Mouse (Mus musculus) spleen, postnatal 36 days (tissue): ENCODE results near the gene Trabd.

Experiments used
- DNase-seq, 2 experiments: peaks; one replicate each; pipeline ENCODE4 v3.0.0; 2022; ENCODE audit warnings: low spot score in 2 of 2, mixed read lengths in 1 of 2

The Trabd gene

DNA sequence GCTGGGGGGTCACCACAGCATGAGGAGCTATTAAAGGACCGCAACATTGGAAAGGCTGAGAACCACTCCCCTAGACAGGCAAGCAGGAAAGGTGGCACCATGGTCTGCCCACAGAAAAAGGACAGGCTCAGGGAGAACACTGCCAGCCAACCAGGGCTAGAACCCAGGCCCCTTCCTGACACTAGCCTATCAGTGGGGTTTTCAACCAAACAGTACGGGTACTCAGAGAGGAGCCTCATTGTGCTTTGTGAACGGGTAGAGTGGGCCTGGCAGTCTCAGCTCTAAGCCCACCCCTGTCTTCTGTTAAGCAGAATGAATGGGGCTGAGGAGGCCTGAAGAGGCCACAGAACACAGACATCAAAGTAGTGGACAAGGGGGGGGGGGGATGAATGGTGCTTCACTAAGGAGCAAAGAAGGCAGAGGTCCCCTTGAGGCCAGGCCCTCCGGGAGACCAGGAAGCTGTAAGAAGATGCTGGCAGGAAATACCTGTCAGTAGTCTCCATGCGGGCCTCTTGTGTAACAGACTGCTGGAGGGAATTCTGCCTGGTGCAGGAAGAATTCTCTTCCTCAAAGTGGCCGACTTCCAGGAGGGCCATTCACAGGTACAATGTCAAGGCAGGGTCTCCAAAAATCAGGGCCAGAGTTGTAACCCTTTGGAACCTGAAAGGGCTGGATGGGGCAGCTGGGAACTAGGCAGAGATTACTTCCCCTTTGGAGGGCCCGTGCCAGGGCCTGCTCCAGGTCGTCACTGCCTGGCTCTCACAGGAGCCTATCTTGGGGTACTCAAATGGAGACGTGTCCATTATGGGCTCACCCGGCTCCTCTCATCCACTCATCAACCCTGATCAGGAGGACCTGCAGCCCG, at the start of gene Trabd:
Gene Trabd (plus strand): TSS at position 512 of the 865 bp plus-strand sequence.
- no peak for DNase-seq

DNA sequence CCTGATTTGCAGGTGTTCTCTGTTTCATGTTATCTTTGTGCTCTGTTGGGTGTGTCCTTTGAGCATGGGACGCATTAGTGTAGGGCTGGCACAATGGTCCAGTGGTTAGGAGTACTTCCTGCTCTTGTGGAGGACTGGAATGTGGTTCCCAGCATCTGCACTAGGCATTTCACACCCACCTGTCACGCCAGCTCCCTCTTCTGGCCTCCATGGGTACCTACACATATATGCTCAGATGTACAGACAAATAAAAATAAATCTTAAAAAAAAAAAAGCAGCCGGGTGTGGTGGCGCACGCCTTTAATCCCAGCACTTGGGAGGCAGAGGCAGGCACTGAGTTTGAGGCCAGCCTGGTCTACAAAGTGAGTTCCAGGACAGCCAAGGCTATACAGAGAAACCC, 30.5 kb upstream of the Trabd start:
- DNase-seq, result no peak

DNA sequence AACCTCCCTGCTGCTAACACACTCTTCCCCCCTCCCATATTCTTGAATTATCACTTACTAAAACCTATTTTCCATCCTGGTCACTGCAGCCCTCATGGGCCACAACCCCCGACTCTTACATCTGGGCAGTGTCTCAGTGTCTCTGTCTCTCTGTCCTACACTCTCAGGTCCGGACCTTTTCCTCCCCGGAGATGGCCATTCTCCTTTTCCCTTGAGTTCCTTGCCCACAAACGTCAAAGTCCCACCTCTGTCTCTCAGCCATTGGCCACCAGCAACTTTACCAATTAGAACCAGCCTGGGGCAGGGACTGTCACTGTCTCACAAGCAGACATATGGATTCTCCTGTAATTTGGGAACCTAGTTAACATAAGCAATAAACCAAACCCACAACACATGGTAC, 28.6 kb upstream of the Trabd start:
- DNase-seq, result no peak

DNA sequence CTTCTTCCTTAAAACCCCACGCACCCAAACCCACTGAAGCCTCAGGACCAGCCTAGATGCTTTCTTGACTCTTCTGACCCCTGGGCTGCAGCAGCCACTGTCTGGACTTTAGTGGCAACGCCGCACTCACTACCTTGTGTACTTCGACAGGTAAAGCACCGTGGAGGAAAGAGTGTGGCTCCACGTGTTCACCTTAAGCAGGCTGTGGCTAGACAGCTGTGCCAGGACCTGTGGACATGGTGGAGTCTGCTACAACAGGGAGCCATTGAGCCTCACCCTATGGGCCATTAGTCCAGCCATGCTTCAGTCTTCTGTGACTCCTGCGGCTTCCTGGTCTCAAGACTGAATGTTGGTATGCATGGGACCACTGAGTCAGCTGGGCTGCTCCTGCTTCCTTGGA, 20.3 kb upstream of the Trabd start:
- DNase-seq, result no peak

DNA sequence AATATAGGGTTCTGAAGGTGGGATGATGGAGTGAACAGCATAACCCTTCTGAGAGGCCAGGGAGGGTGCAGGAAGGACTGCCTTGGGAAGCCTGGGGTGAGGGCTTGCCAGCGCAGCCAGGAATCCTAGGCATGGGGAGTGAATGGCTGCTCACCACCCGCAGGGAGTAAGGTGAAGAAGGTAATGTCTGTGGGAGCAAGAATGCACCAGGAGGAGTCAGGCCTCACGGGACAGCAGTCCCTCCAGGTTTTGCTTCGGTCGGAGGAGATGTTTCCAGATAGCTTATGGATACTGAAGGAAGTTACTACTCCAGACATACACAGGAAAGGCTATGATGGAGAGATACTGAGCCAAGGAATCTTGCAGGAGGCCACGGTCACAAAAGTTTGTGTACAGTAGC, 16.2 kb upstream of the Trabd start:
- DNase-seq, result no peak

DNA sequence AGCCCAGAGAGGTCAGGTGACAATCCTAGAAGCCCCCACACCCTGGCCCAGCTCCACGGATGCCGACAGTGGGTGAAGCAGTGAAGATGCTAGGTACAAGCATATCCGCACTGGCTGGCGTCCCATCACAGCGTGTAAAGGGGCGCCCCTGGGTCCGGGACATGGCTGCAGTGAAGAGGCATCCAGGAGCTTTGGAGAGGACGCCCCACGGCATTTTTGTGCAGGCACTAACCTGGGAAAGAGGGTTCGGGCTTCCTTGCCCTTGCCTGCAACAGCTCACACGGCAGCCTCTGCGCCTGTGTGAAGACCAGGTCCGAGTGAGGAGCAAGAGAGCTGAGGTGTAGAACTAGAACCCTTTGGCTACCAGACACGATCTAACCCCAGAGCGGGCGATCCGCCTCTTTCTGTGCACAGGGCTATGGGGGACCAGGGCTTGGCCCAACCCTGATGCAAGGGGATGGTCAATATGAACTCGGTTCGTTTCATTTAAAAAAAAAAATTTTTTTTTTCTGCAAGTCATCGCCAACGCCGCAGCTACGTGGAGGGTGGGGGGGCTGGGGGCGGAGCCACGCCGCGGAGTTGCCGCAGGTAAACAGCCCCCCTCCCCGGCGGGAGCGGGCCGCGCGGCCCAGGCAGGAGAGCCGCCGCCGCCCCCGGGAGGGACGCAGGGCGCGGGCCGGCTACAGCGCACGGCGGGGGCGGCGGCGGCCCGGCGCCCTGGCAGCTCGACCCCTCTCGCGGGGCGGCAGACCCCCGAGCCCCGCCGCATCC, 15.6 kb upstream of the Trabd start, which contains the start of gene Panx2:
Gene Panx2 (plus strand): TSS at position 574 of the 771 bp plus-strand sequence.
- DNase-seq, result no peak

DNA sequence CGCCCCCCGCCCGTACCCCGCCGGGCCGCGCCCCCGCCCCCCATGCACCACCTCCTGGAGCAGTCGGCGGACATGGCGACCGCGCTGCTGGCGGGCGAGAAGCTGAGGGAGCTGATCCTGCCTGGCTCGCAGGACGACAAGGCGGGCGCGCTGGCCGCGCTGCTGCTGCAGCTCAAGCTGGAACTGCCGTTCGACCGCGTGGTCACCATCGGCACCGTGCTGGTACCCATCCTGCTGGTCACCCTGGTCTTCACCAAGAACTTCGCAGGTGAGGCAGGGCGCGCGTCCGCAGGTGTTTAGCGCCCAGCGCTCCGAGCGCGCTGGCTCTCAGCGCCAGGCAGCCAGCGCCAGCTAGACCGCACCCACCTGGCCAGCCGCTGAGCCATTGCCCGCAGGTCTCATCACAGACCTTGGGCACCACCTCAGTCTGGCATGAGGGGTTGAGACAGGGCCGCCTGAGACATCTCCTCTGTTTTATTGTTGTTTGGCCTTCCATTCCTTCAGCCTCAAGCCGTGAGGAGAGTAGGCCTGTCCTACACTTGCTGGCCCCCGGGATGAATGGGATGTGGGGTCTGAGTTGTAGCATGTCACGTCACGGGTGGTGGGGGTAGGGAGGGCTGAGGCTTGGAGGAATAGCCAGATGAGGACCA, 14.8 kb upstream of the Trabd start:
- DNase-seq, result no peak

DNA sequence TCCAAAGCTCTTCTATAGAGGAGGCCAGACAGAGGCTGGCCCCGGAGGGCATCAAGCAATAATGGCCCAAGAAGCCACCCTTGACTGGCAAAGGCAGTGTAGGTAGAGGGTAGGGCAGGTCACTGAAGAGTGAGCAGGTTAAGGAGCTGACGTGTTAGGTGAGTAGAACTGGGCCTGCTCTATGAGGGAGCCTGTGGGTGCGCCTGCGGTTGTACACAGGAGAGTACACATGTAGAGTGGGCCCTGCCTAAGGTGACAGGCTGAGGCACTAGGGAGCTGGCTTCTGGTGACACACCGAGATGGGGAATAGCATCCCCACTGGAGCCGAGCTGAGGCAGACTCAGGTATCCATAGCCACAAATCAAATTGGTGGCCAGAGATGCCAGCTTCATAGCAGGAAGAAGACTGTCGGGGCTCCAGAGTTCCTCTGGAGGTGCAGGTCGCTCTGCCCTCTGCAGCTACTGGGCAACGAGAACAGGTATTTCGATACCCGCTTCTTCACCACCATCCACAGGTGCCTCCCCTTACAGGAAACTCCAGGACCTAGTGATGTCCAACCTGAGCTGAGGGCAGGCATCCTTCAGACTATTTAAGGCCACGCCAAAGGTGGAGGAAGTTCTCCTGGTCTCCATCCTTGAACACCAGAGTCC, 14.0 kb upstream of the Trabd start:
- no peak for DNase-seq

DNA sequence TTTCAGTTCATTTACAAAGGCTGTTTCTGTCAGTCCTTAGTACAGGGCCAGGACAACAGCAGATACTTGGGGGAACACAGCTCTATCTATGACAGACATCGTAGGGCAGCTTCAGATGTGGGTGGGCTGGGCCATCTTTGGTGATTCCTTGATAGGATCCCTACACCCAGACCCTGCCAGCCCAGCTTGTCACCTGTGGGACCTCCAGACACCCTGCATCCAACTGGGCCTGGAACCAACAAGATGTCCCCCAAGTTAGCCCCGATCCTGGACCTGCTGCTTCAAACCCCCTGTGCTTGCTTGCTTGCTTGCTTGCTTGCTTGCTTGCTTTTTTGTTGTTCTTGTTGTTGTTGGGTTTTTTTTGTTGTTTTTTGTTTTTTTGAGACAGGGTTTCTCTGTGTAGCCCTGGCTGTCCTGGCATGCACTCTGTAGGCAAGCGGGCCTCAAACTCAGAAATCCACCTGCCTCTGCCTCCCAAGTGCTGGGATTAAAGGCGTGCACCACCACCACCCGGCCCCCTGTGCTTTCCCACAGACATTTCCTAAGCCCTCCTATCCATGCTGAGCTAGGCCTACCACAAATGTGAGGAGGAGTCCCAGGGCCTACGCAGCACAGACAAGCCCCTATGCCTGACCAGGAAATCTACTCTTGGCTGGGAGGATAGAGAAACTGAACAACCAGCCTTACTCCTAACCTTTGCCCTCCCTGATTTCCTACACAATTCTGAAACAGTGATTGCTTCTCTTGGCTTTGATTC, 13.0 kb upstream of the Trabd start:
- no peak for DNase-seq

DNA sequence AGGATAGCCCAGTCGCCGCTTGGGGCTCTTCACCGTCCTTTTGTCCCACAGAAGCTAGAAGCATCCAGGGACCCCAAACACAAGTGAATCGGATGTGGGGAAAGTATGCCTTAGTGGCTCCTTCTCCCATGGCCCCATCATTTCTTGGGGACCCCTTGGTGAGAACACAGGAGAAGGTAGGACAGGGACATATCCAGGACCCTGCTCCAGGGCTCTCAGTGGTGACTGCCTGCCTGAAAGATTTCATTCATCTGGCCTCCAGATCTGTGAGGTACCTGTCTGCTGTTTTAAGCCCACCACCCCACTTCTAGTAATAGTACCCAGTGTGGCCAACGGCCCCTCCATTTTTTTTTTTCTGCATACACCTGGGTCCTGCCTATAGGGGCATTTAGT, 12.4 kb upstream of the Trabd start:
- DNase-seq, result no peak

DNA sequence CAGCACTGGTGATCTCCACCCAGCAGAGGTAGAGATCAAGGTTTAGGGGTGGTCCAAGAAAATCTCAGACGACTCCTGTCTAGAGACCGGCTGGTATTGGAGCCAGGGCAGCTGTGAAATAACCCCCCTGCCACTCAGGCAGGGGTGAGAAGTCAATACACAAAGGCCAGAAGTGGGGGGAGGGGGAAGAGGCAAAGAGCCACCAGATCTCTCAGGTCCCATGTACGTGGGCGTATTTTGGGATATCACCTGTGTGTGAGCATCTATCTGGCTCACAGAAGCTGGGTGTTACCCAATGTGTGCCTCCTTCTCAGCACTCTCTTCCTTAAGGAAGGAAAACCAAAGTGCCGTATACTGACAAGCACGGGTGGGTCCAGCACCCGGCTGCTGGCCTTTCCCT, 11.9 kb upstream of the Trabd start:
- DNase-seq, result no peak

DNA sequence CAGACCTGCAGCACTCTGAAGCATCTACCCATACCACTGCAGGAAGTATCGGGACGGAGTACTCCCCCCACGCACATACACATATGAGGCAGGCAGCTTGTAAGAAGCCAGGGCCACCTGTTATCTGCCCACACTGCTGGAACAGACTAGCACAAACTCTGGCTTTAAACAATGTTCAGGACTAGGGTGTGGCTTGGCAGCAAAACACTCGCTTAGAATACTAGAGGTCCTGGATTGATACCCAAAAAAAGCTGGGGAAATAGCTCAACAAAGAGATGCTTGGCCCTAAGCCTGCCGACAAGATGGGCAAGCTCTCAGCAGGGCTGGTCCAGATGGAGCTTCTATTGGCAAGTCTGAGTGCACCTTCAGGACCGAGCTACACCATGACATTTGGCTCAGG, 11.4 kb upstream of the Trabd start:
- DNase-seq, result no peak

DNA sequence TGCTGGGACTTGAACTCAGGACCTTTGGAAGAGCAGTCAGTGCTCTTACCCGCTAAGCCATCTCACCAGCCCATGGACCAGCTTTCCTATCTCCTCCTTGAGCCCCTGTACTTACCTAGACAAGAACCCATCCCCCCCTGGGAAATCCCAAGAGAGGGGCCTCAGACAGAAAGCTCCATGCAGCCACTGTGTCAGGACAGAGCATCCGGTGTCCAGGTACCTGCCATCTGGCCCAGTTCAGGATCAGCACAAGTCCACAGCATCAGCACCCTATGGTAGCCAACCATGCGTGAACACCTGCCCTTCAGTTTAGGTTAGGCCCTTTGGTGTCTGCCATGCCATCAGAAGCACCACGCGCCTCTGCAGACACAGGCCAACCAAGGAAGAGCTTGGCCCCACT, 10.0 kb upstream of the Trabd start:
- DNase-seq, result no peak

DNA sequence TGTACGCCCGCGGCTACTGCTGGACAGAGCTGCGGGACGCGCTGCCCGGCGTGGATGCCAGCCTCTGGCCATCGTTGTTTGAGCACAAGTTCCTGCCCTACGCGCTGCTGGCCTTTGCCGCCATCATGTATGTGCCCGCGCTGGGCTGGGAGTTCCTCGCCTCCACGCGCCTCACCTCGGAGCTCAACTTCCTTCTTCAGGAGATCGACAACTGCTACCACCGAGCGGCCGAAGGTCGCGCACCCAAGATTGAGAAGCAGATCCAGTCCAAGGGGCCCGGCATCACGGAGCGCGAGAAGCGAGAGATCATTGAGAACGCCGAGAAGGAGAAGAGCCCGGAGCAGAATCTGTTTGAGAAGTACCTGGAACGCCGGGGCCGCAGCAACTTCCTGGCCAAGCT, 7.3 kb upstream of the Trabd start:
- DNase-seq, result no peak

DNA sequence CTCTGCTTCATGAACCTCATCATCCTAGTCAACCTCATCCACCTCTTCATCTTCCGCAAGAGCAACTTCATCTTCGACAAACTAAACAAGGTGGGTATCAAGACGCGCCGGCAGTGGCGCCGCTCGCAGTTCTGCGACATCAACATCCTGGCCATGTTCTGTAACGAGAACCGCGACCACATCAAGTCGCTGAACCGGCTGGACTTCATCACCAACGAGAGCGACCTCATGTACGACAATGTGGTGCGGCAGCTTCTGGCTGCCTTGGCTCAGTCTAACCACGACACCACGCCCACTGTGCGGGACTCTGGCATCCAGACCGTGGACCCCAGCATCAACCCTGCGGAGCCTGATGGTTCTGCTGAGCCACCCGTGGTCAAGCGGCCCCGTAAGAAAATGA, 6.7 kb upstream of the Trabd start:
- DNase-seq, result no peak

DNA sequence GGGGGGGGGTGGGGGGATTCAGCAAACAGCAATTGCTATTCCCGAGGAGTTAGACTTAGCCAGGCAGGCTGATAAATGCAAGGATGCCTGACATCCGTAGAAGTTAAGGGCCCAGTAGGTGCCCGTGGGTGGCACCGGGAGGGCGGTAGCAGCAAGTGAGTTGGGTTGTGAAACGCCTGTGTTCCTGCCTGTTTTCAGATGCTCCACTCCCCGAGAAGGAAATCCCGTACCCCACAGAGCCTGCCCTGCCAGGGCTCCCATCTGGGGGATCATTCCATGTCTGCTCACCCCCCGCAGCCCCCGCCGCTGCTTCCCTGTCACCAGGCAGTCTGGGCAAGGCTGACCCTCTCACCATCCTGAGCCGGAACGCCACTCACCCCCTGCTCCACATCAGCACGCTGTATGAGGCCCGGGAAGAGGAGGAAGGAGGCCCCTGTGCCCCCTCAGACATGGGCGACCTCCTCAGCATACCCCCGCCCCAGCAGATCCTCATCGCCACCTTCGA, 5.5 kb upstream of the Trabd start:
- no peak for DNase-seq

DNA sequence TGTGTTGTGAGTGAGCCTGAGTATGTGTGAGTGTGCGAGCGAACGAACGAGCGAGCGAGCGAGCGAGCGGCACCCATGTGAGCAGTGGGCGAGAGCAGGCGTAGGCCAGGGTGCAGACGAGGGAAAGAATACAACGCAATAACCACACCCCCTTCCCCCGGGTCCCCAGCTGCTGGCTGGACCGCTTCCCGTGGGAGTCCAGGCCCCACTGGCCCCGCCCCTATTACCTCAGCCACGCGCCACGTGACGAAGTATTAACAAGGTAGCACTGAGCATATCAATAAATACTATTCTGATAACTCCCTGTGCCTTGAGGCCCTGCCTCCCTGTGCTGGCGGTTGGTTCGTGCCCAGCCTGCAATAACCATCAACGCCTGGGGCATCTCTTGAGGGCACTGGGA, 4.3 kb upstream of the Trabd start:
- no peak for DNase-seq

DNA sequence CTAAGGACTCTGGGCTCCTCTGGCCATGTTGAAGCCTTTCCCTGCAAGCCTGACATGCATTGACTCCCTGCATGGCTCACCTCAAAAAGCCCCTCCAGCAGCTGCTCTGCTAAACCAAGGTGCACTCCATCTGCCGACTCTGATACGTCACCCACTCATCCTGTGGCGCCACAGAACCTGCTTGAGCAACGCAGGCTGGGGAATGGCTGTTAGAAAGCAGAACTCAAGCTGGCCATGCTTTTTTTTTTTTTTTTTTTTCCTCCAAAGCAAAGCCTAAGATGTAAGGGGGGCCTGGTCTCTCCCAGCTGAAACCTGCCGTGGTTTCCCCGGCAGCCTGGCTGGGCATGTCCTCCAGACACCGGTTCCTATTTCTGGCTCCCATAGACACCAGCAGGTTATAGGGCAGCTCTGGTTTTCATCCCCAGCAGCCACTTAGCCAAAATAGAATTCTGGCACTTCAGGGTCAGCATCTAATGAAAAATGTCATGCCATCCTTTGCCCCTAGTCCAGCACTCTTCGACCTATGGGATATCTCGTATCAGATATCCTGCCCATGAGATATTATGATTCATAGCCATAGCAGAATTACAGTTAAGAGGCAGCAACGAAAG, 826 bp upstream of the Trabd start:
- DNase-seq, result no peak

DNA sequence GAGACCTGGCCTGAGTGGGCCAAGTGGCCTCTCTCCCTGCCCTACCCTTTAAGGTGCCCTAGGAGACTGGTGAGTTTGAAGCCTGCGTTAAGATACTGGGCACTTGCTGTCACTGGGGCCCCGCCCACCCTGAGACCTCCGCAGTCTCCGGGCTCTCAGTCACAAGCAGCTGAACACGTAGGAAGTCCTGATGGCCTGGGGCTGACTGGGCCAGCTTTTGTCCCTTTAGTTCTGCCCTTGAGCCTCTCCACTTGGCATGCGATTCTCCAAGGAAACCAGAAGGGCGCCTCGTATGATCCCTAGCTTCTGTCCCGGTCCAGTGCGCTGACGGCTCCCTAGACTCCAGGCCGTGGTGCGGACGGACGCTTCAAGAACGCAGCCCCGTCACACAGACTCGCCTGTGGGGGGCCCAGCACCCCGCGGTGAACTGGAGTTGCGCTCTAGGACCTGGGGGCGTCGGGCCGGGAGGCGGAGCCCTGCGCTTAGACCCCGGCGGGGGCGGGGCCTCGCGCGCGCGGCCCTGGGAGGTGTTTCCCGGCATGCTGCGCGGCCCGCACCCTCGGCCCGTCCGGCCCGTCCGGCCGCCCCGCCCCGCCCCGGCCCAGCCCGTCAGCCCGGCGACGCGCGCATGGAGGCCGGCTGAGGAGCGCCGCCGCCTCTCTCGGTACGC, 689 bp downstream of the Trabd start:
- DNase-seq, result peak; percentile 81 to 83

DNA sequence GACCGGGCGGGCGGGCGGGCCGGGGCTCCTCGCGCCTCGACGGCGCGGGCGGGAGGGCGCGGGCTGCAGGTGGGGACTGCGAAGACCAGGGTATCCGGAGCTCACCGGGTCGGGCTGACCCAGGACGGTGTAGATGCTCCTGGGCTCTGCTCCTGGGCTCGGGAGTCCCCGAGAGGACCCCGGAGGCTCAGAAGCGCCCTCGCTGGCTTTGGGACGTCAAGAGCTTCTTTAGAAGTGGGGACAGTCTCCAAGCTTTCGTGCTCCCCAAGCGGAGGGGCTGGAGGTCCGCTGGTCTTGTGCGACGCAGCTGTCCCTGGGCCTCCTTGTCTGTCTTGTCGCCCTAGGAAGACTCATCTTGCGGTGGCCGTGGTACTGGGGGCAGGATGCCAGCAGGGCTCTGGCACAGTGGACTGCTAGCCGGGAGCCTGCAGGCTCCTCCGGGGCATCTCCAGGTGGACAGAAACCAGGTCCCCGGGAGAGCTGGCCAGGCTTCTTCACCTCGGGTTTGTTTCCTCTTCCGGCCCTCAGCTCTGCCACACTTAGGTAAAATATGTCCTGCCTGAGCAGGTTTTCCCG, 1.3 kb downstream of the Trabd start:
- peak in 1 of 2 experiments; percentile 17 for DNase-seq
